Mouse (Mus musculus) limb, embryonic 13.5 days (tissue): ENCODE measurements around the gene Mia3. TPM values are rescaled to one million over a fixed set of nuclear protein-coding genes. Genes with fewer than 3 reads are reported as not detected.

Experiments used
- ATAC-seq: fragments of 200-750 bp; cut with Nextera tagmentation; 2 replicates; pipeline ENCODE4 v1.8.0; 2017; ENCODE audit warnings: low read depth, moderate number of reproducible peaks, moderate TSS enrichment; ENCODE audit not compliant: low FRiP score
- H3K27ac ChIP-seq: fragments of 300-500 bp; sonication (generic); 2 replicates; pipeline ENCODE4 v1.5.1; 2015; ENCODE audit warnings: inconsistent platforms, mild to moderate bottlenecking, moderate library complexity
- H3K27me3 ChIP-seq: fragments of 300-500 bp; sonication (generic); 2 replicates; pipeline ENCODE4 v1.6.1; 2015; ENCODE audit warnings: mild to moderate bottlenecking, inconsistent platforms
- H3K36me3 ChIP-seq: fragments of 300-500 bp; sonication (generic); 2 replicates; pipeline ENCODE4 v1.6.1; 2015; ENCODE audit warnings: inconsistent platforms, mild to moderate bottlenecking, moderate library complexity
- H3K4me1 ChIP-seq: fragments of 300-500 bp; sonication (generic); 2 replicates; pipeline ENCODE4 v1.6.1; 2015; ENCODE audit warnings: inconsistent platforms
- H3K4me2 ChIP-seq: fragments of 300-500 bp; sonication (generic); replicated peaks from 2 replicates; pipeline ENCODE4 v1.6.1; 2015; ENCODE audit warnings: inconsistent platforms, mild to moderate bottlenecking, moderate library complexity
- H3K4me3 ChIP-seq: fragments of 300-500 bp; sonication (generic); 2 replicates; pipeline ENCODE4 v1.5.1; 2015; ENCODE audit warnings: moderate library complexity, mild to moderate bottlenecking, inconsistent platforms
- H3K9ac ChIP-seq: fragments of 300-500 bp; sonication (generic); 2 replicates; pipeline ENCODE4 v1.6.1; 2015; ENCODE audit warnings: mild to moderate bottlenecking, inconsistent platforms
- H3K9me3 ChIP-seq: fragments of 300-500 bp; sonication (generic); 2 replicates; pipeline ENCODE4 v1.6.1; 2016; ENCODE audit warnings: inconsistent platforms
- WGBS: fragments of 180-500 bp; shearing (Covaris S2); methylation state at CpG from one replicate; pipeline ENCODE4 v1.1.7; 2015; 5-methylcytosine and 5-hydroxymethylcytosine counted together
- polyA plus RNA-seq: library from polyadenylated mRNA; unstranded; fragments of >200 nt; fragmentation: Nextera tagmentation; extraction: Ambion mirVana; gene quantifications from 2 replicates; pipeline ENCODE4 v1.2.1, GENCODE M21; 2015

Gene Mia3
- polyA plus RNA-seq, 1 experiment from 2014 or later: 131 TPM

DNA sequence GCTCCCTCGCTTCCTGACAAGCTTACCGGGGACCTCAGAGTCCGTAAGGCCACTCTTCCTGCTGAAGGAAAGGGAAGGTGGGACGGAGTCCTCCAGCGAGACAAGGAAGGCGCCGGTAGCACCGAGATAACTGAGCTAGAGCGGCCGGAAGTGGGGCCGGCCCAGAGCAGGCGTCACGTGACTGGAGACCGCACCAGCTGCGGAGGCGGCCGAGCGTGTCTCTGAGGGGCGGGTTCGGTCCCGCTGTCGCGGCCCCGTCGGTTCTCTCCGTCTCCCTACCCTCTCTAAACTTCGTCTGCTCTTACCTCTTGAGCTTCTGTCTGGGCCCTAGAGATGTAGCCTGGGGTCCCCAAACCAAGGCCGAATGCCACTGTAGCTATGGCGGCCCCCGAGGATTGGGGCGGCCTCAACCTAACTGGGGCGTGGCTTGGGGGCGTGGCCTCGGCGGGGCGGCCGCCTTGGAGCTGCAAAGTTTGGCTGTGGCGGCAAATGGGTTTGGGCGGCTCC, 72.4 kb downstream of the Mia3 start, which contains the start of gene Brox:
Brox (minus strand) TSS at position 393 of the 507 bp plus-strand sequence.
- peak within 1 kb of the TSS; percentile 68 for H3K9ac ChIP-seq
- H3K4me1 ChIP-seq: 0 out of 2 replicates have a peak, but pooled peaks cover 3% of the 10 kb centered on the region
- peak within 1 kb of the TSS; percentile 64 for H3K4me2 ChIP-seq
- H3K9me3 ChIP-seq: no peaks in the 10 kb centered on the region
- ATAC-seq: peak; percentile 91
- under 1% methylated on average over 37 of the region's 39 CpGs for WGBS
- peak within 1 kb of the TSS; percentile 23; the same call in 1 of the 2 replicates for H3K27ac ChIP-seq
- peaks cover 20% of the 10 kb centered on the region for H3K36me3 ChIP-seq
- peak within 1 kb of the TSS; percentile 52 for H3K4me3 ChIP-seq
- H3K27me3 ChIP-seq: no peaks in the 10 kb centered on the region

DNA sequence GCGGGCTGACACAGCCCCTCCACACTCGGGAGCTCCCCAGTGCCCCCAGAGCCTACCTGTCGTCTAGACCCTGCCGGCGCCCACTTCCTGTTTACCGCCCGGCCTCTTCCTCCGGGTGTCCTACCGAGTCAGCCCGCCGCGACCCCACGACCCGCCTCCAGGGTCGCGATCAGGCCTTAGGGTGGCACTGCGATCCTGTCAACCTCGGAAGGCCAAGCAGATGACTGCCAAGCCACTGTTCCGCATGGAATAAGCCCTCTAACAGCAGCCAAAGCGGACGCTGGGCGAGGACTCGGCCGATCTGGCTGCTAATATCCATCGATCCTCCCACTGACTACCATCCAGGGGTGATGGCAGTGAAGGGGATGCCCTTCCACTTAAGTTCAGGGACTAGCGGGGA, 72.9 kb downstream of the Mia3 start, which contains the start of gene Aida:
Aida (plus strand) TSS at position 126 of the 400 bp plus-strand sequence.
- no peak for ATAC-seq
- H3K27ac ChIP-seq: peak within 1 kb of the TSS; percentile 23; the same call in 1 of the 2 replicates
- H3K9me3 ChIP-seq: no peaks in the 10 kb centered on the region
- H3K4me3 ChIP-seq: peak within 1 kb of the TSS; percentile 52
- under 1% methylated on average over 26 of the region's 26 CpGs for WGBS
- peak within 1 kb of the TSS; percentile 68 for H3K9ac ChIP-seq
- H3K27me3 ChIP-seq: no peaks in the 10 kb centered on the region
- H3K4me2 ChIP-seq: peak within 1 kb of the TSS; percentile 64
- 0 out of 2 replicates have a peak, but pooled peaks cover 3% of the 10 kb centered on the region for H3K4me1 ChIP-seq
- H3K36me3 ChIP-seq: peaks cover 23% of the 10 kb centered on the region

DNA sequence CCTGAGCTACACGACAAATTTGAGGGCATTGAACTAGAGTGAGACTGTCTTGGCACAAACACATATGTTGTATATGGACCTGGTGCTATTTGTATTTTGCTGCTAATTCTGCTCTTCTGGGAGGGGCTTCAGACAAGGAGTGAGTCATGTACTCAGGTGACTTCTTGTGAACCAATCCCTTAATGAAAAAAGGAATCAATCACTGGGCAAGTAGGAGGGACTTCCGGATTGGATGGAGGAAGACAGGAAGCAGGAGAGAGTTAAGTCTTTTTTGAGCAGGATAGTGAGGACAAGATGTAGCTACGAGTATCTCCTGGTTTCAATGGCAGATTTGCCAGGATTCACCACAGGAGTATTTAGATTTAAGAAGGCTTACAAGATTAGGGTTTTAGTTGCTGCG, 79.8 kb downstream of the Mia3 start:
- H3K9me3 ChIP-seq: no peaks in the 10 kb centered on the region
- H3K4me2 ChIP-seq: no peak overlapping the region
- no peak overlapping the region for H3K27ac ChIP-seq
- ATAC-seq: no peak
- no peaks in the 10 kb centered on the region for H3K4me1 ChIP-seq
- H3K36me3 ChIP-seq: peaks cover 82% of the 10 kb centered on the region
- no peak overlapping the region for H3K9ac ChIP-seq
- H3K27me3 ChIP-seq: no peaks in the 10 kb centered on the region
- 92% methylated on average over 4 of the region's 4 CpGs for WGBS
- H3K4me3 ChIP-seq: no peak overlapping the region

DNA sequence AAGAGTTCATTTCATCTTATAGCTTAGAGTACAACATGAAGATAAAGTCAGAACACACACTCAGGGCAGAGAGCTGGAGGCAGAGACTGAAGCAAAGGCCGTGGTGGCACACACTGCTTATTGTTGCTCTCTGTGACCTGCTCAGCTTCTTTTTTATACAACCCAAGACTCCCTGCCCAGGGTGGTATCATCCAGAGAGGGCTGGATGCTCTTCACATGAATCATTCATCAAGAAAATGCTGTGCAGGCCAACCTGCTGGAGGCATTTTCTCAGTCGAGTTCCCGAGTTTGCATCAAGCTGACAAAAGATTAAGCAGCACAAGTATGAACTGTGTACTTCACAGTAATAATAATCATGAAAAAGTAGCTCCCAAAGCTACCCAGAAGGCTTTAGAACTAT, 81.0 kb downstream of the Mia3 start:
- Histone ChIP-seq H3K9ac (no peak overlapping the region), H3K36me3 (peaks cover 84% of the 10 kb centered on the region), H3K27ac (no peak overlapping the region), H3K27me3 (no peaks in the 10 kb centered on the region), H3K9me3 (no peaks in the 10 kb centered on the region), H3K4me2 (no peak overlapping the region), H3K4me1 (no peaks in the 10 kb centered on the region), H3K4me3 (no peak overlapping the region)
- ATAC-seq: no peak
- 90% methylated on average over 3 of the region's 3 CpGs for WGBS

Other genes with a start within 250 kb of the Mia3 start
- 29.3 and 34.0 TPM in 2 replicates for gene Disp1, start 148.0 kb downstream of the Mia3 start, polyA plus RNA-seq
- 62.9 and 67.2 TPM in 2 replicates for gene Aida, start 73.0 kb downstream of the Mia3 start, polyA plus RNA-seq
- gene Brox, start 72.3 kb downstream of the Mia3 start, polyA plus RNA-seq: 33.5 and 36.2 TPM in 2 replicates
- 21.9 and 24.4 TPM in 2 replicates for gene Taf1a, start 19.4 kb upstream of the Mia3 start, polyA plus RNA-seq
- gene Hhipl2, start 48.7 kb upstream of the Mia3 start, polyA plus RNA-seq: 0.14 and 0.59 TPM in 2 replicates